Mouse (Mus musculus) T-cell, adult 2 months (primary cell): ENCODE results near the gene Gm49354.
"Not testable (repeated sequence)": the region's sequence is repeated elsewhere in the genome, so short reads cannot be mapped to it uniquely, and the experiment has no call there.

Experiments
- DNase-seq: peaks from one replicate; pipeline ENCODE4 v3.0.0; 2022; ENCODE audit warnings: low spot score

The Gm49354 gene

DNA sequence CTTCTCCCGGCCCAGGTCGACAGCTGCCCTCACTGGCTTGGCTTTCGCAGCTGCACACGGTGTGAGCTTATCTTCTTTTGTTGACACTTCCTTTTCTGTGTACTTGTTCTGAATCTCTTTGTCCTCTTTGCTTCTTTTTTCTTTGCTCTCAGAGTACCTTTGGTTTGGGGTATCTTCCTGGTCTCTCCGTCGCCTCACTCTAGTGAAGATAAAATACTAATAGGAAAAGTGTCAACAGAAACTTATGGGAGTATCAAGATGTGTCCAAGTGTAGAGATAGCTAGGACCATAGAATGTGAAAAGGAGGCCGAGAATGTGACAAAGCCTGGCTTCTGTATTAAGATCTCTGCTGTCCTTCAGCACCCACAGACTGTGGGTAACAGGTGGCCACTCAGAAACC is at the start of gene Gm49354:
Gm49354 (minus strand) TSS at position 101 of the 400 bp plus-strand sequence.
- no peak for DNase-seq

DNA sequence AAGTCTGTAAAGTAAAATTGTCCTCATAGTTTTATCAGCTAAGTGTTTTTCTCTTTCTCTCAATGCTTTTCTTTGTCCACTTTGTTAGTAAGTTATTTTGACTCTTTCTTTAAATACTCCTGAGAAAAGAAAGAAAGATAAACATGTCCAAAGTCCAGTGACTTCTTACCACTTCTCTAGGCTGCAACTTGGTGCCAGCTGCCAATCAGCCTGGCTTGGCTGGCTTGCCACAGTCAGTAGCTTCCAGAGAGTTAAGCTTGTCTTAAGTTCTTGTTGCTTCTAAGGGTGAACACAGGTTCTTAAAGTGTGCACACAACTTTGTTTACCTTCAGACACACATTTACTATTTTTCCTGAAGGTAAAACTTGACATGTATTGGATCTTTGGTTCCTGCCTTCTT is 43.9 kb upstream of the Gm49354 start:
- no peak for DNase-seq

DNA sequence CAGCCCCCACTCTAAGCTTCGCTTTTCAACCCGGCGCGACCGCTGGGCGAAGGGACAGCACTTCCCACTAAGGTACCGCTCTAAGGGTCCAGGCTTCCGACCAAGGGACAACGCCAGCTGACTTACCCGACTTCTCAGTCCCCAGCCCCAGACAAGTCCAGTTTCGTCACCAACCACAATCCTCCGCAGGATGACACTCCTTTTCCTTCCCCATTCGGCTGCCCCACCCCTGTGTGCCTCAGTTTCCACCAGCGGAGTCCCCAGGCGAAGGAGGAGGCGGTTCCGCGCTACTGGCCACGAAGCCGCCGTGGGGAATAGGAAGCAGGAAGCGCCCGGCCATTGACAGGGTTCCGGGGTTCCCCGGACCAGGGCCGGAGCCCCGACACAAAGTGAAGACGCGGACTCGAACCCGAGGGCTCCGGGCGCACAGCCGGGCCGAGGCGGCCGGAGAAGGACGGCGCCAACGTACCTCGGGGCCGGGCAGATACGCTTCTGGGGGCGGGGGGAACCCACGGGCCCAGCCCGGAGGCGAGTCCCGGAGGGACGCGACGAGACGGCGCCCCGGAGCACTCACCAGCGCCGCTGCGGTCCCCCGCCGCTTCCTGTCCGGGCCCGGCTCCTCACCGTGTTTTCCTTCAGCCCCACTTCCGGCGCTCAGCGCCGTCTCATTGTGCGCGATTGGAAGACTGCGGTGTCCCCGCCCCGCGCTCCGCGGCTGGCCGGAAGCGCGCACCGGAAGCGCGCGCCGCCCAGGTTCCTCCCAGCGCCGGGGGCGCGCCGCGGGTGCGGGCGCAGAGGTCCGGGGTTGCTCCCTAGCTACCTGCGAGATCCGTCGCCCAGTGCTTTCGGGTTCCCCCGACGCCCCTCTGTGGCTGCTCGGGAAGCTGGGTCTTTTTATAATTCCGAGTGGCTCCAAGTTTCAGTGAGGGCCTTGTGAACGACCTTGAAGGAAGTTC is 40.7 kb upstream of the Gm49354 start, which contains the start of gene Tut7:
Tut7 (minus strand) TSS at position 641 of the 956 bp plus-strand sequence.
- peak; percentile 94 for DNase-seq

DNA sequence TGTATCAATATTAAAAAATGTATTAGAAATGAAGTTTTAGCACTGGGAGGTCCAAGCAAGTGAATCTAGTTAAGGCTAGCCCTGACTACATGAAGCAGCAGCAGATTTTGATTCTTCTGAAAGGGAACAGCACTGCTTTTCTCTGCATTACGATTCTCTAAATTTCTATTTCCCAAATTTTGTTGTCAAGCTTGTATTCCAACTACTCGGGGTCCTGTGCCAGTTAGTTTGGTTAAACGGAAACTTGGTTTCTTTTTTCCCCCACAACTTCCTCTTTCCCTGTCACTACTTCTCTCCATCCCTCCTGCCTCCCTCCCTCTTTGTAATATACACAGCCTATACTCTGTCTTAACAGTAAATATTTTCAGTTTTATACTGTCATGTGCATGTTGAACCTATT is 38.8 kb upstream of the Gm49354 start:
- DNase-seq: no peak

DNA sequence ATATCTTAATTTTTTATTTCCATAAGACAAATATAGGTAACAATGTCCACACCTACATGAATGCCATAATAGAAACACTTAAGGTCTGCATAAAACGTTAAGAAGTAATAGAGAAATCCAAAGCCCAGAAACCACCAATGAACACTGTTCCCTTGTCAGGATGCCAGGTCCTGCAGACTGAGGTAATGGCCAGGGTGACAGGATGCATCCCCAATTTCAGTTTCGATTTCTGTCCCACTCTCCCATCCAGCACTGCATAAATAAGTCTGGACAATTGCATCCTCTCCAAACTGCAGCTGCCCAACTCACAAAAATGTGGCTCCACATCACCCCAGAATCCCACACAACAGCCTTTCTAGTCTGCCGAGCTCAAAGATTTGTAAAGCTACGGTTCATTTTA is 38.1 kb upstream of the Gm49354 start:
- DNase-seq: no peak

DNA sequence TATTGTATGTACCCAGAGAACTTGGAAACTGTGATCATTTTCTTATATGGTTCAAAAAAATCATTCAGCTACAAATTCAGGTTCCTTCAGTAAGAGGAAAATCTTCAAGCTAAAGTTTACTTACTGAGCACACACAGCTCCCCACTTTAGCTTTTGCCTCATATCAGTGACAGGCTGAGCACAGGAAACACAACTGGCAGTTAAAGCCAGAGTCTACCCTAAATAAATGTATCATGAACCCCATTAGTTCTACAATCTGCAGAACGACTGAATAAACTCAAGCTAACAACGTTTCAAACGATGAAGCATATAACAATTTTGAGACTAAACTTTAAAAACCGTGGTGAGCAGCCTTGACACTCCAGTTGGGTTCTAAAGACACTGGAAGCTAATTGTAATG is 35.3 kb upstream of the Gm49354 start:
- DNase-seq: no peak

DNA sequence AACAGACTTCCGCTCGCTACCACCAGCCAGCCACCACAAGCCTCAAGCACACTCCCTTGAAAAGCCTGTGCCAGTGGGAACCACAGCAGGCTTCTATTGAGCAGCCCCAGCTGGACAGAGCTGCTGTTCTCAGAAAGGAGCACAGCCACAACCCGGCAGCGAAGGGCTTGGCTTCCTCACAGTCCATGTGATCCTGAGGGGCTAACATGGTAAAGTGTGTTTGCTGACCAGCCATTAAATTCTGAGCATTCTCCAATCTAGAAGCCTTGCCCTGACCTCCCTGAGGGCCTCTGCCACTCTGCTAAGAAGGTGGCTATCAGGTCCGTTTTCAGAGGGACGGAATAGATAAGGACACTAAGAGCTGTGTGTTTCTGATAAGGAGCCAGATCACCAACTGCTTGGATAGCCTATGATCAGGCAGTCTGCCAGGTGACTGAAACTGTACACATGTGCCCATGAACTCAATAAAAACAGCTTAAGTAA is 32.1 kb upstream of the Gm49354 start:
- no peak for DNase-seq

DNA sequence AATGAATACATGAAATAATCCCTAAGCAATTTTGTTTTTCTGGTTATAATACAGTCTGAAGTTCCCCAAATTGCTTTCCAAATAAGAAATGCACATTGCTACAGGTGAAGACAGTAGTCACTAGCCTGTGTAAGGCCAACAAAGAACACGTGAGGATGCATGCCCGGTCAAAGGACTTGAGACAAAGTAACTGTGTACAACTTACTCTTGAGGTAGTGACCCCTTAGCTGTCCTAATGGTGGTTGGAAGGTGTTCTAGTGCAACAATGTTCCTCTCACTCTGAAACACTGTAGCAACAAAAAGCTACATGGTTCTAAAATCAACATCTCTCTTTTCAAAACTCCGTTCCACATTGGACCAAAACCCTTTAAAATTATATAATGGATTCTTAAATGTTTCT is 29.5 kb upstream of the Gm49354 start:
- no peak for DNase-seq

DNA sequence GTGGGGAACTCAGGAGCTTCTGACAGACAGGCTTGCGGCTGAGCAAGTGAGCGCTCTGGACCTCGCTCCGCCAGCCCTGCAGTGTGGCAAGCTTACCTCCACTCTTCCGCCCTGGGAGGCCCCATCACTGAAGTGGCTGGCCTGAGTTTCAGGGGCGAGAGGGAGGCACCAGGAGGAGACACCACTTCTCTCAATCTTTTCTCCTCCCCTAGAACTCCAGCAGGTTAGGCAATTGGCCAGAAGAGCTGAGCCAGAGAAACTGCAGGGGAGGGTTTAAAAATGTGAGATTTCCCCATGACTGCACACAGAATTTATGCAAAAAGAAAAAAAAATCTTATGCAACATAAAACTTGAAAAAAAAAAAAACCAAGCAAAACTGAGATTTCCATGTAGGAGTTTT is 19.0 kb upstream of the Gm49354 start:
- DNase-seq: no peak

DNA sequence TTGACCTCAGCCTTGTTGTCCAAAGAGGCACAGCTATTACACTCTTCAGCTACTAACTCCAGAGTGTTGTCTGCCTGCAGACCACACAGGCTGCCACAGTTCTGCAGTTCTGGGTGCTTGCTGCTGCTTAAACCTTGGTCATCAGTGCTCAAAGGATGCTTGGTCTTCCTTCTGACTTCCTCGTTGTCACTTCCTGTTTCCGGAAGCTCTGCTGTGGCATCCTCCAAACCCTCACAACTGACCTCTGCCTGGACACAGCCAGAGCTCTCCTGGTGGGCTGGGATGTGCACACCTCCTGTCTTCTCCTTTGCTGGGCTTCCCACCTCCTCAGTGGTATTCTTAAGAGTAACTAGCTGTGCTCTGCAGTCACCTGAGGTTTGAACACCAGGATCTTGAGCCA is 18.0 kb upstream of the Gm49354 start:
- no peak for DNase-seq

DNA sequence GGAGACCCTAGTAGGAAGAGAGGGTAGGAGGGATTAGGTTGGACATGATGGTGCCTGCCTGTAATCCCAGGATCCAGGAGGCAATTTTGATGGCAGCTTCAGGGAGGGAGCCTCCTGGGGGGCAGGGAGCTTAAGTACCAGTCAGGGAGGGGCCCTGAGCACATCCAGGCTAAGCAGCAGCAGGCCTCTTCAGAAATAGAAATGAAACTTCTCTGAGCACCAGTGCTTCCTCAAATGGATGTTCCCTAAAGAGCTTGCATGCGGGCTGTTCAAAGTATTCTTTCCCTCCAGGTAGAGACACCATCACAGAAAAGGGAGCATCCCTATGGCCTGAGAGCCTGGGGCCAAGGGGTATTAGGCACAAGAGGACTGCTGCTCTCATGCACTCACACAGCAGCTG is 16.3 kb upstream of the Gm49354 start:
- DNase-seq: no peak

DNA sequence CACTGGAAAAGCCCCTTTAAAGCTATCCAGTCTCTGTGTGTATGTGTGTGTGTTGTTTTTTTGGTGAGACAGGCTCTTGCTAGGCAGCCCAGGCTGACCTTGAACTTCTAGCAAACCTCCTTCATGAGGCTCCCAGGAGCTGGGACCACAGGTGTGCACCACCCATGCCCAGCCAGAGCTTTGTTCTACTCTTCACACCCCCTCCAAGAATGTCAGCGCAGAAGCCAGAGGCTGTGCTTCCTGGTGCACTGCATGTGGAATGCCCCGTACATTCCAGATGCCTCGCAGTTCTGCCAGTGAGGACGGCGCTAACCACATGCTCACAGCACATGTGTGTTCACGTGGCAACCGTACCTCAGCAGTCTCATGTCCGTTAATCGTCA is 14.4 kb upstream of the Gm49354 start:
- DNase-seq: no peak

DNA sequence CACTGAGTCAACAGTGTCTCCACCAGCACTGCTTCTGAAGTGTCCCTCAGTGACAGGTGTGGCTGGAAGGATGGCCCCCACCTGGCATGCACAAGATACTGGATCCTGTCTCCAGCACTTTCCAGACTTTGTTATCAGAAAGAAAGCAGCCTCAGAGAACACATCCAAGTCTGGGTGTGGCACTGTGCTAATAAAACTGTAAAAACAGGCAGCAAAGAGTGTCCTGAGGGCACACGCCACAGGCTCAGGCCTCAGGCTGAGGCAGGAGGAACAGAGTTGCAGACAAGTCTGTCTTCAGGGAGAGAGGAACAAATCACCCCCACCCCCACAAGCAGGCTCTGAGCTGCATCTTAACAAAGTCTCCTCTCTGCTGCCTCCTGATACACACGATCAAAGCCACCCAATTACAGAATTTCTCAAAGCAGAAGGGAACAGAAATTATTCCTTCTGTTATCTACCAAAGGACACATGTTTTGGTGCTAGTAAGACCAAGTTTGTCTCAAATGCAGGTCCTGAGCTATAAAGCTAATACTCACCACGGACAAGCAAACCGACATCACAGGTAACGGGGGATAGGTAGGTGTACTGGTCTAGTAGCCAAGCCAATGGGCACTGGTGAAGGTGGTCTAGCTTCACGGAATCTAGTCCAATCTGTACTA is 13.9 kb upstream of the Gm49354 start:
- no peak for DNase-seq

DNA sequence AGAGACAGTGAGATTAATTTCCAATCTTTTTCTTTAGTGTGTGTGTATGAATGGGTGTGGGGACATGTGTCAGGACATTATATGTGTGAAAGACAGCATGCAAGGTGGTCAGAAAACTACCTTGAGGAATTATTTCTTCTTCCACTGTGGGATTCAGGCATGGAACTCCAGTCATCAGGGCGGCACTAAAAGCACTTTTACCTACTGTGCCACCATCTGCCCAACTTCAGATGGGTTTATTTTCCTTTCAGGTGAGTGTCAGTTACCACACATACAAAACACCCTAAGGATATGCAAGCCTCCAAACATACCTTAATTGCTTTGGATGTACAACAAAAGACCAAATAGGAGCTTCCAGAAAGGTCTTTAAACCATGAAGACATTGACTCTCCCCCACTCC is 12.7 kb upstream of the Gm49354 start:
- DNase-seq: no peak

DNA sequence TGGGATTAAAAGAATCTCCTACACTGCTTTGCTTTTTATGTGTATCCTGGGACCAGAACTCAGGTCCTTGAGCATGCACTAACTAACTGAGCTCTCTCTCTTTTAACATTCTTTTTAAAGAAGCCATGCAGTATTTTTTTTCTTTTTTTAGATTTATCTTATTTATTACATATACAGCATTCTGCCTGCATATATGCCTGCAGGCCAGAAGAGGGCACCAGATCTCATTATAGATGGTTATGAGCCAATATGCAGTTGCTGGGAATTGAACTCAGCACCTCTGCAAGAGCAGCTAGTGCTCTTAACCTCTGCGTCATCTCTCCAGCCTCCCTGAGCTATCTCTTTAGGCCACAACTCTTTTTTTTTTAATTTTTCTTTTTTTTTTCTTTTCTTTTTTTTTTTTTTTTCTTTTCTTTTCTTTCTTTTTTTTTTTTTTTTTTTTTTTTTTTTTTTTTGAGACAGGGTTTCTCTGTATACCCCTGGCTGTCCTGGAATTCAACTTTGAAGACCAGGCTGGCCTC is 2.2 kb downstream of the Gm49354 start:
- DNase-seq: not testable (repeated sequence)

DNA sequence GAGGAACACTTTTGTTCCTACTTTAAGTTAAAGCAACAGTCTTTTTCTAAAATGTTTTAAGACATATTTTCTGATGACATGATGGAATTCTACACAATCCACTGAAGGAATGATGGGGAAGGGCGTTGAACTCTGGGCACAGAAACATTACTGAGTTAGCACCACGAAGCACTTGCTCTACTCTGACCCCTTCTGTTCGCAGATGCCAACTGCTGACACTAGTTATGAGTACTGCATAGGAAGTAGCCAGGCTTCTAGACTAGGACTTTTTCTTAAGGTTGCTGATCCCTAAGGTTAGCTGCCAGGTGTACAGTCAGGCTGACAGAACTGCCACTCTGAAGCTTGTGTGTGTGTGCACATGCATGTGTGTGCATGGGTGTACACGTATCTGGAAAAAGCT is 2.8 kb downstream of the Gm49354 start:
- DNase-seq: peak; percentile 21

DNA sequence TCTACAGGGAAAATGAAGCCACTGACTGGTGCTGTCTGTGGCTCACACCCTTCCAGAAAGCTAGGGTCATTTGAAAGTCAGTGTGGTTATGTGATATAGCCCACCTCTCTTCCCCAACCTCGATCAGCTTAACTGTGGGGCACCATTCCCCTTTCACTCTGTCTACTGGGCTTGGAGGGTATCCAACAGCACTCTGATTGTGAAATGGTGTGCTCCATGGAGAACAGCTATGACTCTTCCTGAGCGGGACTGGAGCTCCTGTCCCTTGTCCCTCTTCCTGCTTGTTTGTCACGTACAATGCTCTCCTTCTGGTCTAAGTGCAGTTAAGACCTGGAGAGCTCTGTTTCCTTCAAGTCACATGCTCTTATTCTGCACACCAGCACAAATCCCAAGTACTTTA is 6.9 kb downstream of the Gm49354 start:
- DNase-seq: no peak

DNA sequence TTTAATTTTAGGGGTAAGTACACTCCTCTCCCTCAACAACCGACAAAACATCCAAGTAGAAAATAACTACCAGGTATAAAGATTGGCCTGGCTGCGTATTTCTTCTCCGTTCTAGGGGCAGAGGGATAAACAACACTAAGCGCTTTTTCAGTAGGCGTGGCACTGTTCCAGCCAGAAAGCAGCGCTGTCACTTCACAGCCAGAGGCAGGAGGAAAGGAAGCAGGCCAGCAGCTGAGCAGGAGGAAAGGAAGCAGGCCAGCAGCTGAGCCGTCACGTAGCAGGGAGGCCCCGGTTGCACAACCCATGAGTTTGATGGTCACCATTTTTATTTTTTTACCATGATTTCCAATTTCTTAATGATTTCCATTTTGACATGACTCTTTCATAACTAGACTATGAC is 10.8 kb downstream of the Gm49354 start:
- peak; percentile 51 for DNase-seq

DNA sequence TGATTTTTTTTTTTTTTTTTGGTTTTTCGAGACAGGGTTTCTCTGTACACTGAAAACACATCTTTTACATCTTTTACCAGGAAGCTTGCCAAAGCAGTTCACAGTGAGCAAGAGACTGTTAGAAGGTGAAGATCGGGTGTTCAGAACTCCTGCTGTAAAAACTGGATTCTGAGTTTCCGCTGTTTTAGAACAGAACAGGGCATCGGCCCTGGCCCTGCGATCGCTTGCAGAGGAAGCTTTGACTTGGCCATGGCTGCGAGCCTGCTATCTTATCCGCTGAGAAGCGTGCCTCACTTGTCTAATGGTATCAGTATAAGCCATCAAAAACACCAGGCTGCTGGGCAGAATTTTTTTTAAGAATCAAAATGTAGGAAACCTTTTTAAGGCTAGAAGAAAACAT is 11.2 kb downstream of the Gm49354 start:
- DNase-seq: peak; percentile 3

DNA sequence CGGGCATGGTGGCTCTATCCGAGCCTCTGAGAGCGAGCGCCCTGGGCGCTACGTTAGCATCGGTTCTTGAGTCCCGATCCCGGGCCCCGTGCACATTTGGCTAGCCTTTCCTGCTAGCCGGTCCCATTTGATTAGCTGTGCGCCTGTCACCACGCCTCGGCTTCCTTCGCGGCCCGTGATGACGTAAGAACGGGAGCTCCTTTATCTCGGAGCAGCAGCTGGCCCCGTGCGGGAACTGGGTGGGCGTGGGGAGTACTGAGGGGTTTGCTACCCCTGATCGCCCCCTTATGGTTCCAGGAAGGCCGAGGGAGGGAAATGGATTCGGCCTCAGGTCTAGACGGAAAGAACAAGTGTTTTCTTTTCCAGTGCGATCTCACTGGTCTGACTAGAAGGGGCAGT is 11.9 kb downstream of the Gm49354 start:
- peak; percentile 85 for DNase-seq

DNA sequence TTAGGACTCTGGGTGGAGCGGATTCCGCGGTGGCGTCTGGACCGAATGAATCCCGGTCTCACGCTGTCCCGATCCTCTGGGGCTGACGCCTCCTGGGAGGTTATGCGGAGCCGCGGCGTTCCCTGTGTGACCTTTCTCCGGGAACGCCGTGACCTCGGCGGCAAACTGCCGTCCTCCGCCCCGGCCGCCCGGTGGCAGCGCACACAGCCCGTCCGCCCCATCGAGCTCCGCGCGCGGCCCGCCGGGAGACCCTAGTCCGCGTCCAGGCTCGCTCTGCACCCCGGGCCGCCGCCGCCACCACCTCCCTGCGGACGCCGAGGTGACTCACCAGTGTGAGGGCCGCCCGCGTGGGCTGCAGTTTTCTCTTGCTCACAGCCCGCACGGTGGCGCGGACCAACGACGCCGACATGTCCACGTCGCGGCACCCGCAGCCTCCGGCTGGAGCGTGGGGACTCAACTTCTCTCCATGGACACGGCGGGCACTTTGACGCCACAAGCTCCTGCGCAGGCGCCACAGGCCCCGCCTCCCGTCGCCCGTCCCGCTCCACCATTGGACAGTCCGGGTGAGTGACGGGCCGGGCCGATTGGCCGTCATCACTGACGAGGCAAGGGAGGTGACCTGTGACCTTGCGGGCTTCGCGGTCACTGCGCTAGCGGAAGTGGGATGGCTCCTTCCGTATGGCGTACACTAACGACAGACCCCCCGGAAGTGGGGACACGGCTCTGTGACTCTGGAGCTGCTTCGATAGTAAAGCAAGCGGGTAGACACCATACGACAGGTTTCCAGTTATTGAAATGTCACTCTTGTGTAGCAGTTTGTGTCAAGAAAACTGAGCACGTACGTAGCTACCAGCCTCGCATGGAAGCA is 12.5 kb downstream of the Gm49354 start, which contains the start of gene Isca1:
Isca1 (minus strand) TSS at position 515 of the 868 bp plus-strand sequence.
- peak; percentile 100 for DNase-seq

DNA sequence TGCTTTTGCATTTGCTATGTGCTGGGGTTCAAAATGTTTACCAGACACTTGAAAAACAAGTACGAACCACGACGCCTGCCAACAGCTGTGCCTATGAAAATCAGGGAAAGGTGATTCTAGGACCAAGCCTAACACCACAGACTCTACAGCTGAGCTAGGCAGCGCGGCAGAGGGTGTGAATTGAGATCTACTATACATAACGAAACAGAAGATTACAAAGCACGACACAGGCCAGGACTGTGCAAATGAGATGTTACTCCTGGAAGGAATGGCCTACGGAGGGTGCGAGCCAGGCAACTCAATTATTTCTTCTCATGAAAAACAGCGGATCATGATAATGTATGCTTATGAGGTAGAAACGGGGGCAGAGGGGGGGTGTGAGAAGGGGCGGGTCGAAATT is 13.5 kb downstream of the Gm49354 start:
- DNase-seq: no peak
